Mouse (Mus musculus): ENCODE data around the gene Naga. TPM values are rescaled to one million over a fixed set of nuclear protein-coding genes. Genes with fewer than 3 reads are reported as not detected.
A peak's percentile ranks its signal among the peaks of the same experiment; 100 is the strongest.

Gene Naga
- polyA plus RNA-seq, 1 experiment from 2014 or later, result 28.0 TPM

- H3K4me2 ChIP-seq (ENCODE audit: low read depth), result 0 out of 2 replicates have a peak overlapping the region, but pooled peaks have one; percentile 7
- H3K27me3 ChIP-seq (ENCODE audit: control insufficient read depth, insufficient read depth, low read length), result peaks cover 11% of the 10 kb centered on the region
- H3K36me3 ChIP-seq (ENCODE audit: control insufficient read depth, insufficient read depth, low read length), result no peaks in the 10 kb centered on the region
- no peak overlapping the region for H3K9ac ChIP-seq (ENCODE audit: low read length)
- no peaks in the 10 kb centered on the region for H3K9me3 ChIP-seq (ENCODE audit: control insufficient read depth, low read length)
- ATAC-seq (ENCODE audit: insufficient read depth, low FRiP score, low TSS enrichment) (no peak), DNase-seq (ENCODE audit: low spot score) (no peak)
- no peak overlapping the region for H3K4me3 ChIP-seq (ENCODE audit: low read depth, low read length)
- WGBS, result 73% methylated on average over 5 of the region's 5 CpGs
- H3K4me1 ChIP-seq (ENCODE audit: control insufficient read depth, insufficient read depth, low read length), result peaks cover 21% of the 10 kb centered on the region
- H3K27ac ChIP-seq (ENCODE audit: low read depth, low read length), result no peak overlapping the region
Measured at GRCm38 (mm10) chr15:82342543-82342935, 3.8 kb upstream of the Naga start.

DNA sequence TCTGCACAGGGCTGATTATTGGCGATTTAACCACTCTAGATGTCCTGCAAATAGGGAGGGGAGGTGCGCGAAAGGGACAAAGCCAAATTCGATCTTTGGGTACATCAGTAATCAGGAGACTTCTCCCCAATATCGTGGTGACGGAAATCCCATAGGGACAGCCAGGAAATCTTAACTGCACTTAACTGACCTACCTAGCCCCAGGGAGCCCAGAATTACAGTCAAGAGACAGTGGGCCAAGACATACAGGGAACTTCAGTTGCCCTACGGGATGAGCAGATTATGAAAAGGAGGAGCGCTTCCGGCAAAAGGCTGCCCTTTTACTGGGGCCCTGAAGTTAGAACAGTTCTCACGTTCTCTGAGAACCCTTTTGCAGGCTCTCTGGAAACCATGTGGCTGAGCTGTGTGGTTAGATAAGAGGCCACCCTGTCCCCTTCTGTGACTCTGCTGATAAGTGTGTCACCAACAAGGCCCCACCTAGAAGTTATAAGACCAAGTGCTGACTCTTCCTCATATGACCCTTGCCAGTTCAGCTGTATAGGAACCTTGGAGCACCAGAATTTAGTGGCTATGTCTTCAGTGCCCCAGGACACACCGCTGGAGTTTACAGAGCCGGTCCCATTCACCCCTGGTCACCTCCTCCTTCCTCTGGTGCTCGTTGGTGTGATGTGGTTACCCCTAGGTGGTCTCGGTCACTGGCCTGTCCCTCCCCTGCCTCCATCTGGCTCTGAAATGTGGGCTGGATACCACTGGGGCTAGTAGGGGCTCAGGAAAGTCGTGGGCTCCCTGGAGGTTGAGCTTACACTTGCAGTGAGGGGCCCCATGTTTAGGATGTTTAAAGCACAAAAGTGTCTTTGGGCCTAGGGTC lies 3.2 kb upstream of the Naga start:
- no peaks in the 10 kb centered on the region for H3K9me3 ChIP-seq (ENCODE audit: control insufficient read depth, low read length)
- no peak overlapping the region for H3K4me3 ChIP-seq (ENCODE audit: low read depth, low read length)
- no peak overlapping the region for H3K27ac ChIP-seq (ENCODE audit: low read depth, low read length)
- ATAC-seq (ENCODE audit: insufficient read depth, low FRiP score, low TSS enrichment) (no peak), DNase-seq (ENCODE audit: low spot score) (no peak)
- 66% methylated on average over 15 of the region's 15 CpGs for WGBS
- H3K27me3 ChIP-seq (ENCODE audit: control insufficient read depth, insufficient read depth, low read length), result peaks cover 11% of the 10 kb centered on the region
- H3K4me1 ChIP-seq (ENCODE audit: control insufficient read depth, insufficient read depth, low read length), result peaks cover 15% of the 10 kb centered on the region
- H3K9ac ChIP-seq (ENCODE audit: low read length), result no peak overlapping the region; the same call in 1 of the 2 replicates
- no peaks in the 10 kb centered on the region for H3K36me3 ChIP-seq (ENCODE audit: control insufficient read depth, insufficient read depth, low read length)
- H3K4me2 ChIP-seq (ENCODE audit: low read depth), result peak overlapping the region; percentile 64; the same call in 1 of the 2 replicates

DNA sequence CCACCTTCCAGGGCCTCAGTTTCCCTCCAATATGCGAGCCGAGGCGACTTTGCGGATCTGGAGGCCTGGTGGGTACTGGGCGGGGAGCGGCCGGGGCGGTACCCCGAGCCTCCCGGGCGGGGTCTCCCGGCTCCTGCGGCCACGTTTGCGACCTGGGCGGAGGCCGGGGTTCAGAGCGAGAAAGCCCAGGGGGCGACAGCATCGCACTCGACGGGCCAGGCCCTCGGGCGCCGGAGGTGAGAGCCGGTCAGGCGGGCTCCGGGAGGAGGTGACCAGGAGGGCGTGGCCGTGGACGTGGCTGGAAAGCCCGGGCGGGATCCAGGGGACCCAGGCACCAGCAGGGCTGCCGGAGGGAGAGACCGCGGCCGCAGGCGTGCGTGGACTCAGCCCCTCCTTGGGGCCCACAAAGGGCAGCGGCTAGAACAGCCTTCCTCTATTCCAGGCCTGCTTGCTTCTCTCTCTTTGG lies 2.3 kb upstream of the Naga start:
- Histone ChIP-seq H3K4me2 (ENCODE audit: low read depth) (peak overlapping the region; percentile 64), H3K36me3 (ENCODE audit: control insufficient read depth, insufficient read depth, low read length) (no peaks in the 10 kb centered on the region), H3K4me1 (ENCODE audit: control insufficient read depth, insufficient read depth, low read length) (peaks cover 11% of the 10 kb centered on the region), H3K27ac (ENCODE audit: low read depth, low read length) (peak overlapping the region; percentile 17; the same call in 1 of the 2 replicates), H3K4me3 (ENCODE audit: low read depth, low read length) (peak overlapping the region; percentile 34), H3K27me3 (ENCODE audit: control insufficient read depth, insufficient read depth, low read length) (peaks cover 11% of the 10 kb centered on the region), H3K9ac (ENCODE audit: low read length) (peak overlapping the region; percentile 58), H3K9me3 (ENCODE audit: control insufficient read depth, low read length) (no peaks in the 10 kb centered on the region)
- WGBS, result 3% methylated on average over 40 of the region's 40 CpGs
- DNase-seq (ENCODE audit: low spot score), result peak; percentile 50
- ATAC-seq (ENCODE audit: insufficient read depth, low FRiP score, low TSS enrichment), result no peak

- Histone ChIP-seq H3K36me3 (ENCODE audit: control insufficient read depth, insufficient read depth, low read length) (no peaks in the 10 kb centered on the region; the same call in 1 of the 2 replicates), H3K27me3 (ENCODE audit: control insufficient read depth, insufficient read depth, low read length) (peaks cover 11% of the 10 kb centered on the region), H3K4me1 (ENCODE audit: control insufficient read depth, insufficient read depth, low read length) (peaks cover 11% of the 10 kb centered on the region), H3K4me2 (ENCODE audit: low read depth) (peak overlapping the region; percentile 64), H3K9ac (ENCODE audit: low read length) (peak overlapping the region; percentile 58), H3K4me3 (ENCODE audit: low read depth, low read length) (peak overlapping the region; percentile 34), H3K27ac (ENCODE audit: low read depth, low read length) (peak overlapping the region; percentile 17; the same call in 1 of the 2 replicates), H3K9me3 (ENCODE audit: control insufficient read depth, low read length) (no peaks in the 10 kb centered on the region)
- ATAC-seq (ENCODE audit: insufficient read depth, low FRiP score, low TSS enrichment) (no peak), DNase-seq (ENCODE audit: low spot score) (no peak)
- WGBS, result 38% methylated on average over 21 of the region's 21 CpGs
Measured at GRCm38 (mm10) chr15:82340414-82341035, 1.8 kb upstream of the Naga start.

- DNase-seq (ENCODE audit: low spot score) (no peak), ATAC-seq (ENCODE audit: insufficient read depth, low FRiP score, low TSS enrichment) (no peak)
- Histone ChIP-seq H3K27me3 (ENCODE audit: control insufficient read depth, insufficient read depth, low read length) (peaks cover 11% of the 10 kb centered on the region), H3K27ac (ENCODE audit: low read depth, low read length) (no peak overlapping the region), H3K4me3 (ENCODE audit: low read depth, low read length) (no peak overlapping the region), H3K4me2 (ENCODE audit: low read depth) (no peak overlapping the region), H3K4me1 (ENCODE audit: control insufficient read depth, insufficient read depth, low read length) (peaks cover 11% of the 10 kb centered on the region), H3K36me3 (ENCODE audit: control insufficient read depth, insufficient read depth, low read length) (no peaks in the 10 kb centered on the region; the same call in 1 of the 2 replicates), H3K9ac (ENCODE audit: low read length) (no peak overlapping the region), H3K9me3 (ENCODE audit: control insufficient read depth, low read length) (no peaks in the 10 kb centered on the region)
- WGBS, result 75% methylated on average over 8 of the region's 8 CpGs
Measured at GRCm38 (mm10) chr15:82339634-82340254, 1.0 kb upstream of the Naga start.

GRCm38 (mm10) chr15:82339150-82339549 lies 425 bp upstream of the Naga start:
- Histone ChIP-seq H3K27ac (ENCODE audit: low read depth, low read length) (no peak overlapping the region), H3K9me3 (ENCODE audit: control insufficient read depth, low read length) (no peaks in the 10 kb centered on the region), H3K9ac (ENCODE audit: low read length) (peak overlapping the region; percentile 64), H3K36me3 (ENCODE audit: control insufficient read depth, insufficient read depth, low read length) (peaks cover 2% of the 10 kb centered on the region; the same call in 1 of the 2 replicates), H3K4me3 (ENCODE audit: low read depth, low read length) (peak overlapping the region; percentile 40), H3K27me3 (ENCODE audit: control insufficient read depth, insufficient read depth, low read length) (peaks cover 11% of the 10 kb centered on the region), H3K4me2 (ENCODE audit: low read depth) (peak overlapping the region; percentile 67), H3K4me1 (ENCODE audit: control insufficient read depth, insufficient read depth, low read length) (peaks cover 11% of the 10 kb centered on the region)
- WGBS, result 59% methylated on average over 10 of the region's 10 CpGs
- DNase-seq (ENCODE audit: low spot score), result no peak
- ATAC-seq (ENCODE audit: insufficient read depth, low FRiP score, low TSS enrichment), result no peak

- peak overlapping the region; percentile 40 for H3K4me3 ChIP-seq (ENCODE audit: low read depth, low read length)
- H3K36me3 ChIP-seq (ENCODE audit: control insufficient read depth, insufficient read depth, low read length), result peaks cover 2% of the 10 kb centered on the region; the same call in 1 of the 2 replicates
- DNase-seq (ENCODE audit: low spot score) (no peak), ATAC-seq (ENCODE audit: insufficient read depth, low FRiP score, low TSS enrichment) (no peak)
- H3K27me3 ChIP-seq (ENCODE audit: control insufficient read depth, insufficient read depth, low read length), result peaks cover 11% of the 10 kb centered on the region
- peaks cover 11% of the 10 kb centered on the region for H3K4me1 ChIP-seq (ENCODE audit: control insufficient read depth, insufficient read depth, low read length)
- H3K27ac ChIP-seq (ENCODE audit: low read depth, low read length), result no peak overlapping the region
- peak overlapping the region; percentile 67 for H3K4me2 ChIP-seq (ENCODE audit: low read depth)
- H3K9ac ChIP-seq (ENCODE audit: low read length), result peak overlapping the region; percentile 64
- H3K9me3 ChIP-seq (ENCODE audit: control insufficient read depth, low read length), result no peaks in the 10 kb centered on the region
- 64% methylated on average over 4 of the region's 4 CpGs for WGBS
Measured at GRCm38 (mm10) chr15:82337875-82338274, 850 bp downstream of the Naga start.

DNA sequence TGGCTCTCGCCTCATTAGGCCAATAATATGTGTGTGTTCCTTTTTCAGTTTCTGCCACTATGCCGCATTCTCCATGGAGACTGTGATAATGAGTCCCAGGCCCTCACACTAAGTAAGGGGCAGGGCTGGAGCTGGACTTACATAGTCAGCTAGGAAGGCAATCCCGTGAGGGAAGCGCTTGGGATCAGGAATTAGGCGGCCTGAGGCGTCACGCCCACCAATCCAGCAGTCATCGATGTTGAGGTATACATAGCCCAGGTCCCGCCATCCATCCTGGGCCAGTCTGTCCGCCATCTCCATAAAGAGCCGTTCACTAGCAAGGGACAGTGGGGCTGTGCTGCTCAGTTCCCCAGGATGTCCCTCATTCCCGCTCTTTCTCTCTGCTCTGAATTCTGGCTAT lies 2.1 kb downstream of the Naga start:
- 71% methylated on average over 12 of the region's 12 CpGs for WGBS
- DNase-seq (ENCODE audit: low spot score) (no peak), ATAC-seq (ENCODE audit: insufficient read depth, low FRiP score, low TSS enrichment) (no peak)
- Histone ChIP-seq H3K36me3 (ENCODE audit: control insufficient read depth, insufficient read depth, low read length) (peaks cover 2% of the 10 kb centered on the region; the same call in 1 of the 2 replicates), H3K9me3 (ENCODE audit: control insufficient read depth, low read length) (no peaks in the 10 kb centered on the region), H3K4me3 (ENCODE audit: low read depth, low read length) (no peak overlapping the region), H3K4me2 (ENCODE audit: low read depth) (no peak overlapping the region), H3K27ac (ENCODE audit: low read depth, low read length) (no peak overlapping the region), H3K4me1 (ENCODE audit: control insufficient read depth, insufficient read depth, low read length) (peaks cover 11% of the 10 kb centered on the region), H3K27me3 (ENCODE audit: control insufficient read depth, insufficient read depth, low read length) (peaks cover 11% of the 10 kb centered on the region), H3K9ac (ENCODE audit: low read length) (no peak overlapping the region)
